Mouse (Mus musculus): Measurements from ENCODE around the gene Snx14. TPM values are rescaled to one million over a fixed set of nuclear protein-coding genes. Genes with fewer than 3 reads are reported as not detected.

The Snx14 gene
- total RNA-seq, 2 experiments from 2014 or later: 11.7 to 13.9 TPM

- peak; percentile 19 for DNase-seq
- intact Hi-C loops (cut with DNase I; ENCODE audit: low total_unique reads): loop anchor here (5.0 kb wide), 1 partner anchor 162 kb away; no protein-coding TSS in a partner anchor
These were observed 34.7 kb downstream of the Snx14 start for GRCm38 (mm10) chr9:88404088-88404487.

- intact Hi-C loops (cut with DNase I; ENCODE audit: low total_unique reads): no loop called here
- DNase-seq: no peak
These were observed 40.3 kb downstream of the Snx14 start for GRCm38 (mm10) chr9:88398461-88398860.

- DNase-seq: no peak
- intact Hi-C loops (cut with DNase I; ENCODE audit: low total_unique reads): no loop called here
These were observed 43.9 kb downstream of the Snx14 start for GRCm38 (mm10) chr9:88394852-88395251.

- intact Hi-C loops (cut with DNase I; ENCODE audit: low total_unique reads): no loop called here
- DNase-seq: no peak
These were observed 49.9 kb downstream of the Snx14 start for GRCm38 (mm10) chr9:88388826-88389225.

- intact Hi-C loops (cut with DNase I; ENCODE audit: low total_unique reads): no loop called here
These were observed 58.2 kb downstream of the Snx14 start for GRCm38 (mm10) chr9:88380542-88380941.

GRCm38 (mm10) chr9:88380076-88380475 lies 58.7 kb downstream of the Snx14 start:
- intact Hi-C loops (cut with DNase I; ENCODE audit: low total_unique reads): no loop called here

More at GRCm38 (mm10) chr9:88380542-88380941, 58.2 kb downstream of the Snx14 start:
- DNase-seq: no peak

GRCm38 (mm10) chr9:88379057-88379456 lies 59.7 kb downstream of the Snx14 start:
- intact Hi-C loops (cut with DNase I; ENCODE audit: low total_unique reads): no loop called here
- no peak for DNase-seq

More at GRCm38 (mm10) chr9:88380076-88380475, 58.7 kb downstream of the Snx14 start:
- DNase-seq: no peak

- no peak for DNase-seq
- intact Hi-C loops (cut with DNase I; ENCODE audit: low total_unique reads): no loop called here
These were observed 61.3 kb downstream of the Snx14 start for GRCm38 (mm10) chr9:88377483-88377882.

- intact Hi-C loops (cut with DNase I; ENCODE audit: low total_unique reads): no loop called here
These were observed 65.8 kb downstream of the Snx14 start for GRCm38 (mm10) chr9:88373001-88373400.

GRCm38 (mm10) chr9:88371201-88371600 lies 67.6 kb downstream of the Snx14 start:
- intact Hi-C loops (cut with DNase I; ENCODE audit: low total_unique reads): no loop called here
- peak; percentile 15 for DNase-seq

More at GRCm38 (mm10) chr9:88373001-88373400, 65.8 kb downstream of the Snx14 start:
- DNase-seq: no peak

GRCm38 (mm10) chr9:88369666-88370065 lies 69.1 kb downstream of the Snx14 start:
- intact Hi-C loops (cut with DNase I; ENCODE audit: low total_unique reads): loop anchor here (10.0 kb wide), 1 partner anchor 125 kb away; no protein-coding TSS in a partner anchor
- peak; percentile 25 for DNase-seq

GRCm38 (mm10) chr9:88368476-88368875 lies 70.3 kb downstream of the Snx14 start:
- intact Hi-C loops (cut with DNase I; ENCODE audit: low total_unique reads): loop anchor here (10.0 kb wide), 1 partner anchor 124 kb away; no protein-coding TSS in a partner anchor
- DNase-seq: no peak

GRCm38 (mm10) chr9:88367751-88368150 lies 71.0 kb downstream of the Snx14 start:
- DNase-seq: no peak
- intact Hi-C loops (cut with DNase I; ENCODE audit: low total_unique reads): loop anchor here (10.0 kb wide), 1 partner anchor 123 kb away; no protein-coding TSS in a partner anchor

- intact Hi-C loops (cut with DNase I; ENCODE audit: low total_unique reads): loop anchor here (10.0 kb wide), 1 partner anchor 123 kb away; no protein-coding TSS in a partner anchor
- no peak for DNase-seq
These were observed 71.4 kb downstream of the Snx14 start for GRCm38 (mm10) chr9:88367322-88367721.

- intact Hi-C loops (cut with DNase I; ENCODE audit: low total_unique reads): loop anchor here (10.0 kb wide), 1 partner anchor 122 kb away; no protein-coding TSS in a partner anchor
- DNase-seq: no peak
These were observed 71.9 kb downstream of the Snx14 start for GRCm38 (mm10) chr9:88366819-88367218.

GRCm38 (mm10) chr9:88366308-88366707 lies 72.5 kb downstream of the Snx14 start:
- no peak for DNase-seq
- intact Hi-C loops (cut with DNase I; ENCODE audit: low total_unique reads): loop anchor here (10.0 kb wide), 1 partner anchor 122 kb away; no protein-coding TSS in a partner anchor

GRCm38 (mm10) chr9:88363102-88363501 lies 75.7 kb downstream of the Snx14 start:
- intact Hi-C loops (cut with DNase I; ENCODE audit: low total_unique reads): loop anchor here (10.0 kb wide), 1 partner anchor 118 kb away; no protein-coding TSS in a partner anchor
- DNase-seq: no peak

GRCm38 (mm10) chr9:88362055-88362850 lies 76.5 kb downstream of the Snx14 start:
- intact Hi-C loops (cut with DNase I; ENCODE audit: low total_unique reads): loop anchor here (10.0 kb wide), 1 partner anchor 117 kb away; no protein-coding TSS in a partner anchor
- DNase-seq: no peak

- no peak for DNase-seq
- intact Hi-C loops (cut with DNase I; ENCODE audit: low total_unique reads): loop anchor here (10.0 kb wide), 1 partner anchor 117 kb away; no protein-coding TSS in a partner anchor
These were observed 77.4 kb downstream of the Snx14 start for GRCm38 (mm10) chr9:88361211-88361909.

GRCm38 (mm10) chr9:88359140-88359539 lies 79.6 kb downstream of the Snx14 start:
- intact Hi-C loops (cut with DNase I; ENCODE audit: low total_unique reads): no loop called here

More at GRCm38 (mm10) chr9:88359140-88359539, 79.6 kb downstream of the Snx14 start:
- no peak for DNase-seq
